Mouse (Mus musculus) embryonic facial prominence, embryonic 11.5 days (tissue): ENCODE data around the gene Shq1. TPM values are rescaled to one million over a fixed set of nuclear protein-coding genes. Genes with fewer than 3 reads are reported as not detected.

ENCODE experiments used
- ATAC-seq: fragments of 200-750 bp; cut with Nextera tagmentation; replicated peaks from 2 replicates; pipeline ENCODE4 v1.8.0; 2017; ENCODE audit warnings: low read depth; ENCODE audit not compliant: insufficient number of reproducible peaks, low FRiP score, low TSS enrichment
- DNase-seq: peaks from one replicate; pipeline ENCODE4 v3.0.0-alpha.2; 2015; ENCODE audit warnings: low spot score
- H3K27ac ChIP-seq: fragments of 300-500 bp; sonication (generic); replicated peaks from 2 replicates; pipeline ENCODE4 v1.5.1; 2014; ENCODE audit warnings: mild to moderate bottlenecking, low read depth, low read length, control low read depth
- H3K27me3 ChIP-seq: fragments of 300-500 bp; sonication (generic); 2 replicates; pipeline ENCODE4 v1.6.1; 2014; ENCODE audit warnings: mild to moderate bottlenecking, low read length, moderate library complexity, mixed read lengths; ENCODE audit not compliant: control insufficient read depth, insufficient read depth
- H3K36me3 ChIP-seq: fragments of 300-500 bp; sonication (generic); replicated peaks from 2 replicates; pipeline ENCODE4 v1.6.1; 2014; ENCODE audit warnings: low read depth, mild to moderate bottlenecking, low read length, moderate library complexity, mixed read lengths; ENCODE audit not compliant: control insufficient read depth, insufficient read depth
- H3K4me1 ChIP-seq: fragments of 300-500 bp; sonication (generic); 2 replicates; pipeline ENCODE4 v1.6.1; 2014; ENCODE audit warnings: low read length, mixed read lengths; ENCODE audit not compliant: control insufficient read depth, insufficient read depth
- H3K4me2 ChIP-seq: fragments of 300-500 bp; sonication (generic); 2 replicates; pipeline ENCODE4 v1.6.1; 2014; ENCODE audit warnings: low read depth, mild to moderate bottlenecking, control low read depth, low read length, moderate library complexity
- H3K4me3 ChIP-seq: fragments of 300-500 bp; sonication (generic); 2 replicates; pipeline ENCODE4 v1.5.1; 2014; ENCODE audit warnings: low read depth, low read length, control low read depth
- H3K9ac ChIP-seq: fragments of 300-500 bp; sonication (generic); replicated peaks from 2 replicates; pipeline ENCODE4 v1.6.1; 2014; ENCODE audit warnings: mild to moderate bottlenecking, control low read depth, low read length
- H3K9me3 ChIP-seq: fragments of 300-500 bp; sonication (generic); replicated peaks from 2 replicates; pipeline ENCODE4 v1.6.1; 2016; ENCODE audit warnings: mild to moderate bottlenecking, low read length, inconsistent platforms, mixed read lengths; ENCODE audit not compliant: control insufficient read depth
- WGBS: fragments of 180-500 bp; shearing (Covaris S2); extraction: QIAGEN DNeasy Blood & Tissue Kit; methylation state at CpG from one replicate; pipeline ENCODE4 v1.1.7; 2014; 5-methylcytosine and 5-hydroxymethylcytosine counted together
- polyA plus RNA-seq: library from polyadenylated mRNA; unstranded; fragments of >200 nt; fragmentation: Nextera tagmentation; extraction: Ambion mirVana; gene quantifications from 2 replicates; pipeline ENCODE4 v1.2.1, GENCODE M21; 2014

Shq1 gene
- polyA plus RNA-seq, 1 experiment from 2014 or later, result 17.5 TPM

- 59% methylated on average over 8 of the region's 8 CpGs for WGBS
These were observed 77.1 kb downstream of the Shq1 start for GRCm38 (mm10) chr6:100593857-100594256.

GRCm38 (mm10) chr6:100592991-100593390, 78.0 kb downstream of the Shq1 start:
- no peak overlapping the region for H3K9ac ChIP-seq
- H3K27ac ChIP-seq, result no peak overlapping the region
- H3K4me2 ChIP-seq, result no peak overlapping the region
- no peaks in the 10 kb centered on the region for H3K9me3 ChIP-seq
- no peaks in the 10 kb centered on the region for H3K27me3 ChIP-seq
- DNase-seq (peak; percentile 67), ATAC-seq (no peak)
- no peaks in the 10 kb centered on the region for H3K36me3 ChIP-seq
- no peak overlapping the region for H3K4me3 ChIP-seq
- WGBS, result 33% methylated on average over 7 of the region's 7 CpGs
- H3K4me1 ChIP-seq, result peaks cover 3% of the 10 kb centered on the region; the same call in 1 of the 2 replicates

More at GRCm38 (mm10) chr6:100593857-100594256, 77.1 kb downstream of the Shq1 start:
- no peak overlapping the region for H3K4me2 ChIP-seq
- no peak for ATAC-seq
- H3K36me3 ChIP-seq, result no peaks in the 10 kb centered on the region
- H3K9me3 ChIP-seq, result no peaks in the 10 kb centered on the region
- DNase-seq, result peak; percentile 28
- H3K9ac ChIP-seq, result no peak overlapping the region
- no peak overlapping the region for H3K4me3 ChIP-seq
- no peak overlapping the region for H3K27ac ChIP-seq
- no peaks in the 10 kb centered on the region for H3K27me3 ChIP-seq
- peaks cover 3% of the 10 kb centered on the region; the same call in 1 of the 2 replicates for H3K4me1 ChIP-seq

GRCm38 (mm10) chr6:100590602-100591001, 80.4 kb downstream of the Shq1 start:
- Histone ChIP-seq H3K27ac (no peak overlapping the region), H3K4me2 (no peak overlapping the region), H3K36me3 (no peaks in the 10 kb centered on the region), H3K9ac (no peak overlapping the region), H3K27me3 (no peaks in the 10 kb centered on the region), H3K9me3 (no peaks in the 10 kb centered on the region), H3K4me1 (peaks cover 3% of the 10 kb centered on the region; the same call in 1 of the 2 replicates), H3K4me3 (no peak overlapping the region)
- ATAC-seq (no peak), DNase-seq (no peak)
- 78% methylated on average over 4 of the region's 4 CpGs for WGBS

- Histone ChIP-seq H3K9me3 (no peaks in the 10 kb centered on the region), H3K27ac (no peak overlapping the region), H3K4me1 (peaks cover under 1% of the 10 kb centered on the region; the same call in 1 of the 2 replicates), H3K27me3 (no peaks in the 10 kb centered on the region), H3K4me2 (no peak overlapping the region), H3K9ac (no peak overlapping the region), H3K4me3 (no peak overlapping the region), H3K36me3 (no peaks in the 10 kb centered on the region)
- DNase-seq, result no peak
- WGBS, result 79% methylated on average over 3 of the region's 3 CpGs
- no peak for ATAC-seq
These were observed 82.1 kb downstream of the Shq1 start for GRCm38 (mm10) chr6:100588876-100589275.

- Histone ChIP-seq H3K4me2 (no peak overlapping the region), H3K27ac (no peak overlapping the region), H3K27me3 (no peaks in the 10 kb centered on the region), H3K36me3 (no peaks in the 10 kb centered on the region), H3K9me3 (no peaks in the 10 kb centered on the region), H3K4me1 (no peaks in the 10 kb centered on the region), H3K9ac (no peak overlapping the region), H3K4me3 (no peak overlapping the region)
- ATAC-seq (no peak), DNase-seq (no peak)
- WGBS, result 88% methylated on average over 5 of the region's 5 CpGs
These were observed 84.2 kb downstream of the Shq1 start for GRCm38 (mm10) chr6:100586758-100587157.

GRCm38 (mm10) chr6:100581951-100582350, 89.0 kb downstream of the Shq1 start:
- no peak overlapping the region for H3K4me3 ChIP-seq
- no peak overlapping the region for H3K27ac ChIP-seq
- no peaks in the 10 kb centered on the region for H3K9me3 ChIP-seq
- DNase-seq (no peak), ATAC-seq (no peak)
- H3K4me2 ChIP-seq, result no peak overlapping the region
- no peaks in the 10 kb centered on the region for H3K4me1 ChIP-seq
- no peaks in the 10 kb centered on the region for H3K36me3 ChIP-seq
- H3K9ac ChIP-seq, result no peak overlapping the region
- WGBS, result 75% methylated on average over 2 of the region's 2 CpGs
- no peaks in the 10 kb centered on the region for H3K27me3 ChIP-seq

- no peaks in the 10 kb centered on the region for H3K27me3 ChIP-seq
- no peak overlapping the region for H3K4me2 ChIP-seq
- no peaks in the 10 kb centered on the region for H3K9me3 ChIP-seq
- ATAC-seq (no peak), DNase-seq (no peak)
- H3K36me3 ChIP-seq, result no peaks in the 10 kb centered on the region
- no peak overlapping the region for H3K27ac ChIP-seq
- H3K4me3 ChIP-seq, result no peak overlapping the region
- H3K4me1 ChIP-seq, result no peaks in the 10 kb centered on the region
- H3K9ac ChIP-seq, result no peak overlapping the region
These were observed 89.9 kb downstream of the Shq1 start for GRCm38 (mm10) chr6:100581056-100581455.

- DNase-seq, result no peak
- no peak for ATAC-seq
- Histone ChIP-seq H3K9me3 (no peaks in the 10 kb centered on the region), H3K4me1 (no peaks in the 10 kb centered on the region), H3K36me3 (no peaks in the 10 kb centered on the region), H3K4me3 (no peak overlapping the region), H3K4me2 (no peak overlapping the region), H3K9ac (no peak overlapping the region), H3K27me3 (no peaks in the 10 kb centered on the region), H3K27ac (no peak overlapping the region)
- 91% methylated on average over 6 of the region's 6 CpGs for WGBS
These were observed 93.4 kb downstream of the Shq1 start for GRCm38 (mm10) chr6:100577590-100577989.
